Mouse (Mus musculus) liver, postnatal 0 days (tissue): ENCODE measurements at regions not wholly inside any gene's neighbourhood (a gene's known extent, or its start where the extent isn't known, plus 50 kb on each side); places are given as distances from the start of the nearest gene placed in this dataset.

ENCODE experiments used
- CTCF ChIP-seq: sonication (generic); IDR thresholded peaks from 2 replicates; pipeline ENCODE4 v1.5.1; 2016; ENCODE audit warnings: antibody characterized with exemption, low read depth
- EP300 ChIP-seq: IDR thresholded peaks from 2 replicates; pipeline ENCODE4 v1.6.1; 2016; ENCODE audit warnings: antibody characterized with exemption, low read depth, mild to moderate bottlenecking

GRCm38 (mm10) chr16:70874080-70874479, 560.3 kb downstream of the Gbe1 start:
- no peak for TF ChIP-seq CTCF
- no peak for TF ChIP-seq EP300
